Mouse (Mus musculus) megakaryocyte progenitor cell, adult 5-6 weeks (primary cell): ENCODE measurements around the gene Ubtfl1. TPM values are rescaled to one million over a fixed set of nuclear protein-coding genes. Genes with fewer than 3 reads are reported as not detected.
"Not testable (repeated sequence)": the region's sequence is repeated elsewhere in the genome, so short reads cannot be mapped to it uniquely, and the experiment has no call there.

ENCODE experiments used
- ATAC-seq: replicated peaks from 2 replicates; pipeline ENCODE4 v1.8.0; 2016; ENCODE audit warnings: mild to moderate bottlenecking, moderate TSS enrichment, inconsistent platforms; ENCODE audit not compliant: poor library complexity
- total RNA-seq, 2 experiments: library from RNA; stranded (forward) in 1 of 2; stranded (reverse) in 1 of 2; fragments of 157-497, 149-512 nt in 1 of 2; fragments of 200-1000 nt in 1 of 2; gene quantifications; 2 replicates each; pipeline versions ENCODE4 v1.2.3 to v1.2.4; 2015 to 2017

The Ubtfl1 gene
- total RNA-seq (2015) (not detected in 2 replicates), total RNA-seq (2017) (not detected in 2 replicates)

DNA sequence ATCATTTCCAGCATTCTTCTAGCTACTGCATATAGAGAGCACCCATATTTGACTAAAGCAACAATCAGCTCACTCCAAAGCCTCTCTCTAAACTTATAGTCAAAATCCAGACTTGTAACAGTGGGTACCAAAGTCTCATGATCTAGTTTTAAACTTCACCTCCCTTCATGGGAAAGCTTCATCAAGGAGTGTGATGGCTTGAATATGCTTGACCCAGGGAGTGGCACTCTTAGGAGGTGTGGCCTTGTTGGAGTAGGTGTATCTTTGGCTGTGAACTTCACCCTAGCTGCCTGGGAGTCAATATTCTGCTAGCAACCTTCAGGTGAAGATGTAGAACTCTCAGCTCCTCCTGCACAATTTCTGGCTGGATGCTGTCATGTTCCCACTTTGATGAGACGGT is at the start of gene Ubtfl1:
Gene Ubtfl1 (plus strand): TSS at position 301 of the 400 bp plus-strand sequence.
- no peak for ATAC-seq

DNA sequence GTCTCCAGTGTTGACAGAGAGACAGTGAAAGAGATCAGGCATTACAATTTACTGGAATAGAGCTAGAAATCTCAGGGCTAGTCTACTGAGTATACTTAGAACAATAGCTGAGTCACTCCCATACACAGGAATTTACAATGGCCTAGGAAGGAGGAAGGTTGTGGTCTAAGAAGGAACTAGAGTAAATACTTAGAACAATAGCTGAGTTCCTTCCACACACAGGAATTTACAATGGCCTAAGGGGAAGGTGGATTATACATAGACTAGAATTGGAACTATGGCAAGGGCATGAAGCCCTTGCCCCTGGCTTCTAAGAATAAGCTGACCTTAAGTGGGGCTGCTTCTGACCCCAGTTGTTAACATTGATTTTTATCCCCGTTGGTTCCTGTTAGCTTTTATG is 31.2 kb upstream of the Ubtfl1 start:
- not testable (repeated sequence) for ATAC-seq

DNA sequence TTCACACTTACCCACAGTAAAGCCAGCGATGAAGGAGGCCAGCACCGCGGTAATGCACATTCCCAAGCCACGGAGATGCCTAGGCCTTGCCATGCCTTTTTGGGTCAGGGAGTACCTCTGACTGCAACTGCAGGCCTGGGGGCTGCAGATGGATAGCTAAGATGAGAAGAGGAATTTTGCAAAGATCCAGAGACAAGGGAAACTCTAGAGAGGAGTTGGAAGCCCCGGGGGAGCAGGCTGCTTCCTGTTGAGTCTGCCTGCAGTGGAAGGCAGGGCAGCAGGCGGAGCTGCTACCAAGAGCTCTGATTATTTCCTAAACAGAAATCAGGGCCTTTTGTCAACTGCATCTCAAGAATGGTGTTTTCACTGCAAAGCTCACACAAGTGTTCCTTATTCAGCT is 18.4 kb upstream of the Ubtfl1 start:
- ATAC-seq: no peak

DNA sequence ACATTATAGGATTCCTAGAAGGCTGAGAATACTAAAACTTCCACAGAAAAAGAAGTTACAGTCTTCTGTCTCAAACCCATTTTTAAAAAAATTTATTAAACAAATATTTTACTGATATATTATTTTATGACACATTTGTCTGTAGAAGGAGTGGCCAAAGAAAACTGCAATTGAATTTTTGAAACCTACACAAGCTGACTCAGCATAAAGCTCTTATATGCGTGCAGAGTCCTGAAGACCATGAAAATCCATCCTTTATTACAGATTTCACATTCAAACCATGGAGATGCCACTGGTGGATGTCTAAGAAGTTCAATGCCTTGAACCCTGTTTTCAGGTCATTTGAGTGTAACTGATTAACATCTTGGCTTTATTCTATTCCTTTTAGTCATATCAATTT is 4.6 kb upstream of the Ubtfl1 start:
- no peak for ATAC-seq

DNA sequence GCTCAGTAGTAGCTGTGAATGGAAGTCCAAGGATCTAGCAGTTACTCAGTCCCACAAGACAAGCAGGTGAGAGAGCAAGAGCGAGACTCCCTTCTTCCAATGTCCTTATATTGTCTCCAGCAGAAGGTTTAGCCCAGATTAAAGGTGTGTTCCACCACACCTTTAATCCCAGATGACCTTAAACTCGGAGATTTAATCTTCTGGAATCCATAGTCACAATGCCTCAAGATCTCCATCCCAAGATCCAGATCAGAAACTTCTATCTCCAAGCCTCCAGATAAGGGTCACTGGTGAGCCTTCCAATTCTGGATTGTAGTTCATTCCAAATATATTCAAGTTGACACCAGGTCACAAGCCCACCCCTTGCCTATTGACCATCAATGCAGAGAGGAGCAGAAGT is 1.3 kb upstream of the Ubtfl1 start, which contains the start of gene Naalad2:
Gene Naalad2 (minus strand): TSS at position 101 of the 400 bp plus-strand sequence.
- not testable (repeated sequence) for ATAC-seq

DNA sequence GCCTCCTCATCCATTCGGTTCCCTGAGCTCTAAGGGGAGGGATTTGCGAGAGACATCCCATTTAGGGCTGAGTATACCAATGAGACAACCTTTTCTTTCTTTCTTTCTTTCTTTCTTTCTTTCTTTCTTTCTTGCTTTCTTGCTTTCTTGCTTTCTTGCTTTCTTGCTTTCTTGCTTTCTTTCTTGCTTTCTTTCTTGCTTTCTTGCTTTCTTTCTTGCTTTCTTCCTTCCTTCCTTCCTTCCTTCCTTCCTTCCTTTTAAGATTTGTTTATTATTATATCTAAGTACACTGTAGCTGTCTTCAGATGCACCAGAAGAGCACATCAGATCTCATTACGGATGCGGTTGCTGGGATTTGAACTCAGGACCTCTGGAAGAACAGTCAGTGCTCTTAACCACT is 8.2 kb downstream of the Ubtfl1 start:
- ATAC-seq: not testable (repeated sequence)

DNA sequence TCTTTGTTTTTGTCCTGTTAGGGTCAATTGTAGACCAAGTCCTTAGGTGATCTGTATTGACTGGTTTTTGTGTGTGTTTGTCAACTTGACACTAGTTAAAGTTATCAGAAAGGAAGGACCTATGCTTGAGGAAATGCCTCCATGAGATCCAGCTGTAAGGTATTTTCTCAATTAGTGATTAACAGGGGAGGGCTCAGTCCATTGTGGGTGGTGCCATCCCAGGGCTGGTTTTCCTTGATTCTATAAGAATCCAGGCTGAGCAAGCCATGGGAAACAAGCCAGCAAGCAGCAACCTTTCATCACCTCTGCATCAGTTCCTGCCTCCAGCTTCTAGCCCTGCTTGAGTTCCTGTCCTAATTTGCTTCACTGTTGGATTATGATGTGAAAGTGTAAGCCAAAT is 26.1 kb downstream of the Ubtfl1 start, which contains the start of gene Mbd3l2:
Gene Mbd3l2 (plus strand): TSS at position 301 of the 400 bp plus-strand sequence.
- no peak for ATAC-seq

DNA sequence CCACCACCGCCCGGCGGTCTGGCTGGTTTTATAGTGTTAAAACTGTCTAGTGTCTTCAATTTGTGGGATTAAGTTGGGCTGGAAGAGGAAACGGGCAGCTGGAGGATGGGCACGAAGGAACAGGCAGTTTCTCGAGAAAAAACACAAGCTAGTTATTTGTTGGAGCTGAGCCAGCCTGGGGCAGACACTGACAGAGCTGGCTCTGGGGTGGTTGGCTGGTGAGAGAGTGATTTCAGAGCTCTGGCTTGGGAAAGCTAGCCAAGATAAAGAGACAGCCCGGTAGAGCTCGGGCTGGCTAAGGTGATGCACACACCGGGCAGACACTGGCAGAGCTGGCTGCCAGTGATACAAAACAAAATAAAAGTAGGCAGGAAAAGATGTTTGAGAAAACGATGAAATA is 27.5 kb downstream of the Ubtfl1 start:
- no peak for ATAC-seq

DNA sequence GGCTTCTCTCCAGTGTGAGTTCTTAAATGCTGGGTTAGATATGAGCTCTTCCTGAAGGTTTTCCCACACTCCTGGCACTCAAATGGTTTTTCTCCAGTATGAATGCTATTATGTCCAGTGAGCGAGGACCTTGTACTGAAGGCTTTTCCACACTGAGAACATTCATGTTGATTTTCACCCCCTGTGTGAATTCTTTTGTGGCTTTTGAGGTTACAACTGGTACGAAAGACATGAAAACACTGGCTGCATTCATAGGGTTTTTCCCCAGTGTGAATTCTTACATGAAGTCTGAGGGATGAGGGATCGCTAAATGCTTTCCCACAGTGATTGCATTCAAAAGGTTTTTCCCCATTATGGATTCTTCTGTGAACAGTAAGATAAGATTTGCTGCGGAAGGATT is 52.3 kb downstream of the Ubtfl1 start:
- ATAC-seq: no peak

Other genes starting within 250 kb of the Ubtfl1 start
- gene Chordc1, start 112.3 kb upstream of the Ubtfl1 start, total RNA-seq (2015): 61.0 and 66.0 TPM in 2 replicates
- gene Chordc1, start 112.3 kb upstream of the Ubtfl1 start, total RNA-seq (2017): 157 and 163 TPM in 2 replicates
- gene Naalad2, start 1.4 kb upstream of the Ubtfl1 start, total RNA-seq (2015): not detected in 2 replicates
- 0.04 TPM in 1 of 2 replicates, not detected in the other for gene Naalad2, start 1.4 kb upstream of the Ubtfl1 start, total RNA-seq (2017)
- gene Mbd3l2, start 26.2 kb downstream of the Ubtfl1 start, total RNA-seq (2015): not detected in 2 replicates
- not detected in 2 replicates for gene Mbd3l2, start 26.2 kb downstream of the Ubtfl1 start, total RNA-seq (2017)
- 2.8 and 3.3 TPM in 2 replicates for gene Zfp558, start 73.8 kb downstream of the Ubtfl1 start, total RNA-seq (2015)
- gene Zfp558, start 73.8 kb downstream of the Ubtfl1 start, total RNA-seq (2017): 1.1 and 1.5 TPM in 2 replicates
- gene Mbd3l1, start 73.9 kb downstream of the Ubtfl1 start, total RNA-seq (2015): not detected in 2 replicates
- not detected in 2 replicates for gene Mbd3l1, start 73.9 kb downstream of the Ubtfl1 start, total RNA-seq (2017)